Mouse (Mus musculus) MEL (cell line): ENCODE measurements at regions not wholly inside any gene's neighbourhood (a gene's known extent, or its start where the extent isn't known, plus 50 kb on each side); places are given as distances from the start of the nearest gene placed in this dataset.

Experiments used
- CTCF ChIP-seq, 3 experiments: IDR thresholded peaks in 2 of 3; conservative IDR thresholded peaks in 1 of 3; 2 replicates each; pipeline ENCODE4 v1.5.1; 2011 to 2012; ENCODE audit warnings: low read length in 3 of 3, low read depth in 2 of 3, mild to moderate bottlenecking in 2 of 3, improper control_type of control experiment in 1 of 3, inconsistent platforms in 1 of 3, mixed read lengths in 1 of 3, moderate library complexity in 1 of 3; ENCODE audit not compliant: control insufficient read depth in 1 of 3, insufficient read depth in 1 of 3, poor library complexity in 1 of 3, severe bottlenecking in 1 of 3
- KAT2A ChIP-seq: conservative IDR thresholded peaks from 2 replicates; pipeline ENCODE4 v1.6.1; 2012; ENCODE audit warnings: low read depth, low read length, improper control_type of control experiment, inconsistent platforms
- MEF2A ChIP-seq: IDR thresholded peaks from 2 replicates; pipeline ENCODE4 v1.6.1; 2014; ENCODE audit warnings: low read depth, mild to moderate bottlenecking, inconsistent platforms, low read length, improper control_type of control experiment; ENCODE audit not compliant: poor library complexity, insufficient replicate concordance, severe bottlenecking; ENCODE audit errors: extremely low read depth
- POLR2A ChIP-seq, 2 experiments: IDR thresholded peaks; 2 replicates each; pipeline ENCODE4 v1.6.1; 2011 to 2012; ENCODE audit warnings: low read length in 2 of 2, mild to moderate bottlenecking in 2 of 2, control low read depth in 1 of 2, improper control_type of control experiment in 1 of 2, low read depth in 1 of 2, moderate library complexity in 1 of 2; ENCODE audit not compliant: control insufficient read depth in 1 of 2, insufficient read depth in 1 of 2, poor library complexity in 1 of 2
- POLR2AphosphoS2 ChIP-seq: IDR thresholded peaks from 2 replicates; pipeline ENCODE4 v1.6.1; 2011; ENCODE audit warnings: low read length, improper control_type of control experiment
- SMC3 ChIP-seq: IDR thresholded peaks from 2 replicates; pipeline ENCODE4 v1.6.1; 2011; ENCODE audit warnings: low read depth, low read length, improper control_type of control experiment

GRCm38 (mm10) chr9:86231692-86232091, 233.1 kb downstream of the Ube2cbp start:
- TF ChIP-seq POLR2AphosphoS2: no peak
- TF ChIP-seq MEF2A: no peak
- TF ChIP-seq POLR2A (IDR thresholded peaks at IDR 0.05; ENCODE audit: control insufficient read depth in 1 of 2, insufficient read depth in 1 of 2, low read depth in 1 of 2, low read length in 2 of 2, poor library complexity in 1 of 2): no peak
- no peak for TF ChIP-seq KAT2A
- TF ChIP-seq CTCF (IDR thresholded peaks at IDR 0.05 in 2 of 3, conservative IDR thresholded peaks at IDR 0.05 in 1 of 3; ENCODE audit: control insufficient read depth in 1 of 3, insufficient read depth in 1 of 3, low read depth in 2 of 3, low read length in 3 of 3, poor library complexity in 1 of 3, severe bottlenecking in 1 of 3): no peak
- no peak for TF ChIP-seq SMC3
